Mouse (Mus musculus): ENCODE results near the gene Sf3a1. TPM values are rescaled to one million over a fixed set of nuclear protein-coding genes. Genes with fewer than 3 reads are reported as not detected.

Gene Sf3a1
- polyA plus RNA-seq, 1 experiment, result 35.1 TPM

- H3K4me3 ChIP-seq (ENCODE audit: control insufficient read depth, low read depth, low read length), result no peak overlapping the region
- H3K4me1 ChIP-seq (ENCODE audit: control insufficient read depth, insufficient read depth, low read length), result no peaks in the 10 kb centered on the region; the same call in 1 of the 2 replicates
- TF ChIP-seq POLR2A (IDR thresholded peaks at IDR 0.05; ENCODE audit: control insufficient read depth, low read depth, low read length) (no peak), CTCF (IDR thresholded peaks at IDR 0.05; ENCODE audit: control insufficient read depth, insufficient read depth, insufficient replicate concordance, low read depth, low read length) (no peak)
- no peaks in the 10 kb centered on the region for H3K27me3 ChIP-seq (ENCODE audit: control insufficient read depth, insufficient read depth, low read length)
- H3K27ac ChIP-seq (ENCODE audit: control insufficient read depth, insufficient read depth, low read depth, low read length), result no peak overlapping the region
- H3K36me3 ChIP-seq (ENCODE audit: control insufficient read depth, insufficient read depth, low read length), result 0 out of 2 replicates have a peak, but pooled peaks cover 2% of the 10 kb centered on the region
Measured at GRCm38 (mm10) chr11:4196636-4197035, 36.5 kb downstream of the Sf3a1 start.

- 0 out of 2 replicates have a peak, but pooled peaks cover 2% of the 10 kb centered on the region for H3K36me3 ChIP-seq (ENCODE audit: control insufficient read depth, insufficient read depth, low read length)
- no peaks in the 10 kb centered on the region; the same call in 1 of the 2 replicates for H3K4me1 ChIP-seq (ENCODE audit: control insufficient read depth, insufficient read depth, low read length)
- TF ChIP-seq CTCF (IDR thresholded peaks at IDR 0.05; ENCODE audit: control insufficient read depth, insufficient read depth, insufficient replicate concordance, low read depth, low read length), result no peak
- no peaks in the 10 kb centered on the region for H3K27me3 ChIP-seq (ENCODE audit: control insufficient read depth, insufficient read depth, low read length)
- H3K27ac ChIP-seq (ENCODE audit: control insufficient read depth, insufficient read depth, low read depth, low read length), result no peak overlapping the region
- no peak overlapping the region for H3K4me3 ChIP-seq (ENCODE audit: control insufficient read depth, low read depth, low read length)
Measured at GRCm38 (mm10) chr11:4197691-4198090, 37.5 kb downstream of the Sf3a1 start.

- Histone ChIP-seq H3K27ac (ENCODE audit: control insufficient read depth, insufficient read depth, low read depth, low read length) (peak overlapping the region; percentile 7), H3K27me3 (ENCODE audit: control insufficient read depth, insufficient read depth, low read length) (no peaks in the 10 kb centered on the region), H3K4me3 (ENCODE audit: control insufficient read depth, low read depth, low read length) (no peak overlapping the region), H3K36me3 (ENCODE audit: control insufficient read depth, insufficient read depth, low read length) (peaks cover 4% of the 10 kb centered on the region; the same call in 1 of the 2 replicates), H3K4me1 (ENCODE audit: control insufficient read depth, insufficient read depth, low read length) (no peaks in the 10 kb centered on the region; the same call in 1 of the 2 replicates)
- TF ChIP-seq POLR2A (IDR thresholded peaks at IDR 0.05; ENCODE audit: control insufficient read depth, low read depth, low read length) (no peak), CTCF (IDR thresholded peaks at IDR 0.05; ENCODE audit: control insufficient read depth, insufficient read depth, insufficient replicate concordance, low read depth, low read length) (no peak)
Measured at GRCm38 (mm10) chr11:4201981-4202700, 42.0 kb downstream of the Sf3a1 start.

GRCm38 (mm10) chr11:4202995-4203704 is 43.0 kb downstream of the Sf3a1 start:
- Histone ChIP-seq H3K4me3 (ENCODE audit: control insufficient read depth, low read depth, low read length) (no peak overlapping the region), H3K4me1 (ENCODE audit: control insufficient read depth, insufficient read depth, low read length) (no peaks in the 10 kb centered on the region; the same call in 1 of the 2 replicates), H3K27me3 (ENCODE audit: control insufficient read depth, insufficient read depth, low read length) (no peaks in the 10 kb centered on the region), H3K27ac (ENCODE audit: control insufficient read depth, insufficient read depth, low read depth, low read length) (peak overlapping the region; percentile 67), H3K36me3 (ENCODE audit: control insufficient read depth, insufficient read depth, low read length) (peaks cover 6% of the 10 kb centered on the region)
- TF ChIP-seq CTCF (IDR thresholded peaks at IDR 0.05; ENCODE audit: control insufficient read depth, insufficient read depth, insufficient replicate concordance, low read depth, low read length) (no peak), POLR2A (IDR thresholded peaks at IDR 0.05; ENCODE audit: control insufficient read depth, low read depth, low read length) (no peak)

- H3K36me3 ChIP-seq (ENCODE audit: control insufficient read depth, insufficient read depth, low read length), result peaks cover 6% of the 10 kb centered on the region
- no peaks in the 10 kb centered on the region for H3K27me3 ChIP-seq (ENCODE audit: control insufficient read depth, insufficient read depth, low read length)
- TF ChIP-seq CTCF (IDR thresholded peaks at IDR 0.05; ENCODE audit: control insufficient read depth, insufficient read depth, insufficient replicate concordance, low read depth, low read length), result no peak
- TF ChIP-seq POLR2A (IDR thresholded peaks at IDR 0.05; ENCODE audit: control insufficient read depth, low read depth, low read length), result no peak
- no peaks in the 10 kb centered on the region; the same call in 1 of the 2 replicates for H3K4me1 ChIP-seq (ENCODE audit: control insufficient read depth, insufficient read depth, low read length)
- peak overlapping the region; percentile 67 for H3K27ac ChIP-seq (ENCODE audit: control insufficient read depth, insufficient read depth, low read depth, low read length)
- no peak overlapping the region for H3K4me3 ChIP-seq (ENCODE audit: control insufficient read depth, low read depth, low read length)
Measured at GRCm38 (mm10) chr11:4203705-4204074, 43.5 kb downstream of the Sf3a1 start.

GRCm38 (mm10) chr11:4205097-4205655 is 45.0 kb downstream of the Sf3a1 start:
- TF ChIP-seq CTCF (IDR thresholded peaks at IDR 0.05; ENCODE audit: control insufficient read depth, insufficient read depth, insufficient replicate concordance, low read depth, low read length) (no peak), POLR2A (IDR thresholded peaks at IDR 0.05; ENCODE audit: control insufficient read depth, low read depth, low read length) (no peak)
- Histone ChIP-seq H3K4me3 (ENCODE audit: control insufficient read depth, low read depth, low read length) (no peak overlapping the region), H3K27me3 (ENCODE audit: control insufficient read depth, insufficient read depth, low read length) (no peaks in the 10 kb centered on the region), H3K27ac (ENCODE audit: control insufficient read depth, insufficient read depth, low read depth, low read length) (no peak overlapping the region), H3K36me3 (ENCODE audit: control insufficient read depth, insufficient read depth, low read length) (peaks cover 6% of the 10 kb centered on the region), H3K4me1 (ENCODE audit: control insufficient read depth, insufficient read depth, low read length) (no peaks in the 10 kb centered on the region; the same call in 1 of the 2 replicates)

GRCm38 (mm10) chr11:4205951-4206350 is 45.8 kb downstream of the Sf3a1 start:
- Histone ChIP-seq H3K36me3 (ENCODE audit: control insufficient read depth, insufficient read depth, low read length) (peaks cover 9% of the 10 kb centered on the region), H3K4me1 (ENCODE audit: control insufficient read depth, insufficient read depth, low read length) (no peaks in the 10 kb centered on the region; the same call in 1 of the 2 replicates), H3K27ac (ENCODE audit: control insufficient read depth, insufficient read depth, low read depth, low read length) (no peak overlapping the region), H3K4me3 (ENCODE audit: control insufficient read depth, low read depth, low read length) (no peak overlapping the region), H3K27me3 (ENCODE audit: control insufficient read depth, insufficient read depth, low read length) (no peaks in the 10 kb centered on the region)
- TF ChIP-seq POLR2A (IDR thresholded peaks at IDR 0.05; ENCODE audit: control insufficient read depth, low read depth, low read length) (no peak), CTCF (IDR thresholded peaks at IDR 0.05; ENCODE audit: control insufficient read depth, insufficient read depth, insufficient replicate concordance, low read depth, low read length) (no peak)

Data from testis, adult 2 months (tissue).